Mouse (Mus musculus) gastrocnemius, adult 2 months (tissue): ENCODE measurements at regions not wholly inside any gene's neighbourhood (a gene's known extent, or its start where the extent isn't known, plus 50 kb on each side); places are given as distances from the start of the nearest gene placed in this dataset.

Source experiments
- DNase-seq: peaks from one replicate; pipeline ENCODE4 v3.0.0; 2022
- H3K27ac ChIP-seq: fragments of 200-600 bp; 2 replicates; pipeline ENCODE4 v1.8.1; 2022; ENCODE audit warnings: mild to moderate bottlenecking
- H3K4me3 ChIP-seq: fragments of 200-600 bp; 2 replicates; pipeline ENCODE4 v1.8.1; 2022; ENCODE audit warnings: mild to moderate bottlenecking, moderate library complexity
- CTCF ChIP-seq: fragments of 200-600 bp; IDR thresholded peaks from 2 replicates; pipeline ENCODE4 v1.8.1; 2022; ENCODE audit warnings: antibody characterized with exemption, mild to moderate bottlenecking, moderate library complexity
- intact Hi-C: fragments of 180-260 bp; cut with DNase I; formaldehyde crosslinking; loops from one replicate; pipeline ENCODE4 v1.15.1; 2025

DNA sequence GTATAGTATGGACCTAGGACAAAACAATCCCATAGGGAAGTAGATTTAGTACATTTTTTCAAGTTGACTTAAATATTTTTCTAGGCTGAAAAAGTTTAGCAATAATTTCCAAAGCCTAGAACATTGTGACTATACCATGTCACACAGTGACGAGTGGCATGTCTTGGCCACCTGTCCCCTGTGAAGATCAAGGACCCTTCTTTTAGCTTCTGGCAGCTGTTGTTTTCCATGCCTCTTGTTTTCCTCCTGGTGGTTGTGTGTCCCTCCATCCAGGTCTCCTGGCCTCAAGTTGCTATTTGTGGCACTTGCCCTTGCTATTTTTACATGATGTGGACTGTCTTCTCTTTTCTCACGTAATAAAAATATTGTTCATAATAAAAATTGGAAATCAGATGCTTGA is 427.2 kb upstream of the Mef2c start:
- TF ChIP-seq CTCF = peak; percentile 20; the same call in 1 of the 2 replicates
- H3K27ac ChIP-seq = peak overlapping the region; percentile 58; the same call in 1 of the 2 replicates
- peak; percentile 17 for DNase-seq
- intact Hi-C loops = no loop called here
- H3K4me3 ChIP-seq = no peak overlapping the region

DNA sequence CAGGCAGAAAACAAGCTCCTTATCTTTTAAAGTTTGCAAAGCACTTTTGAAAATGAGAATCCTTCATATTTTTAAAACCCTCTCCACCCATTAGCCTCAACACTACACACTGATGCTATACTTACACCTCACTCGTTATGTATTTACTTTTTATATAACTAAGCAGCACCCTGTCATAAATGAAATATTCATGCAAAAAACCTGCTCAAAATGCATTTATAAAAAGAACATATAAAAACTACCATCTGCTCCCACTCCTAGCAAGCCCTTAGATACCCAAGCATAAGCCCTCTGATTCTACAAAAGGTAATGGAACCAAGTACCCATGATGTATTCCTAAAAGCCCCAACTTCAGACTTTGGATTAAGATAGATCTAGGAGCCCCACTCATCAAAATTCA is 426.7 kb upstream of the Mef2c start:
- intact Hi-C loops = no loop called here

DNA sequence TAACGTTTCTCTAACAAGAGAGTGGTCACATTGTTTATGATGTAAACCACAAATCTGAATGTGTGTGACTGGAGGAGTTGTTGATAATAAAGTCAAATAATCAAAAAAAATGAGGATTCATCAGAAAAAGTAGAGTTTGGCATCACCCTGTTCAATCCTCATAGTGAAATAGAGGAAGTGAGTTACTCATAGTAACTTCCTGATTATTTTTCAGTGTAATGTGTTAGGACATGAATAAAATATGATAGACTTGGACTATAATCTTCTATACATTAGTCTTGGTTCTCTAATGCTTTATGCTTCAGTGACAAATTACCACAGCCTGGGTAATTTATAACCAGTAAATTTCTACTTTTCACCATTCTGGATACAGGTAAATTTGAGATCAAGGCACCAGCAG is 424.5 kb upstream of the Mef2c start:
- DNase-seq = no peak
- H3K27ac ChIP-seq = no peak overlapping the region
- no peak overlapping the region for H3K4me3 ChIP-seq
- no peak for TF ChIP-seq CTCF
- intact Hi-C loops = no loop called here

More for the DNA sequence above, 426.7 kb upstream of the Mef2c start:
- DNase-seq = no peak
- no peak for TF ChIP-seq CTCF
- H3K4me3 ChIP-seq = no peak overlapping the region
- H3K27ac ChIP-seq = peak overlapping the region; percentile 58

DNA sequence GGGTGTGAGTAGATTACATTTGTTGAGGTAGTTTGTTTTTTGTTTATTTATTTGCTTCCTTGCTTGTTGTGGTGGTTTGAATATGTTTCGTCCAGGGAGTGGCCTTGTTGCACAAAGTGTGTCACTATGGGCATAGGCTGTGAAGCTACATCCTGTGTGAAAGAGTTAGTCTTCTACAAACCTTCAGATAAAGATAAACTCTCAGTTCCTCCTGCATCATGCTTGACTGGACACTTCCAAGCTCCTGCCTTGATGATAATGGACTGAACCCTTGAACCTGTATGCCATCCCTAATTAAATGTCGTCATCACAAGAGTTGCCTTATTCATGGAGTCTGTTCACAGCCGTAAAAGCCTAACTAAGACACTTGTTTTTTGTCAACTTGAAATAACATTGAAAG is 418.9 kb upstream of the Mef2c start:
- no peak overlapping the region for H3K4me3 ChIP-seq
- DNase-seq = no peak
- intact Hi-C loops = no loop called here
- no peak overlapping the region for H3K27ac ChIP-seq
- TF ChIP-seq CTCF = no peak

DNA sequence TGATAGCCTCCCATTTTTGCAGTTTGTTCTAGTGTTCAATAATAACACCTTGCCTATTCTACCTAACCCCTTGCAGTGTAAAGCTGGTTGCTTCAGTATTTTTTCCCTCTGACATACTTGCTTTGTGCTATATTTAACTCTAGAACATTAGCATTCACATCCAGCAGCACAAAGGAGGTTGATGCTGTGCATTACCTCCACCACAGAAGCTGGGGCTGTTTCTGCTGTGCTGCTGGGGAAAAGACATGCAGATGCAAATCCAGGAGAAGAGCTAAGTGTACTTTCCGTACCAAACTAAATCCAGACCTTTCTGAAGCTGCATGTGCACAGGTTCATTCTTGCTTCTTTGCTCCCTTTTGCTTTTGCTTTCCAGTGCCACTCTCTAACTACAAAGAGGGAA is 403.9 kb upstream of the Mef2c start:
- no peak for DNase-seq
- Histone ChIP-seq H3K27ac (no peak overlapping the region), H3K4me3 (no peak overlapping the region)
- no peak for TF ChIP-seq CTCF
- intact Hi-C loops = no loop called here

DNA sequence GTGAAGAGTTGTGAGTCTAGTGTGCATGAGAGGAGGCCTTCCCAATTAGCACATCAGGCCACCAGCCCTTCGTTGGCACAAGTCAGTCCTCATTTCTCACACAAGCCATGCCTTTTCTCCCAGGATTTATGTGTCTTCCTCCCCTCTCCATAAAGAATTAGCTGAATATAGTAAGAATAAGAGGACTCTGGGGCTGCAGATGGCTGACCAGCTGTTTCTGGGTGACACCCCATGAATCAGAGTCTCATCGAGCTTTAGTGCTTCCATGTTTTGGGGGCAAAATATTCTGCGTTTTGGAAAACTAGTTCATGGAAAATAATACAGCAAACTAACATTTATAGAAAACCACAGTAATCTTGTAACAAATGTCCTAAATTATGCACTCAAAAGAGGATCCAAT is 393.2 kb upstream of the Mef2c start:
- no peak for TF ChIP-seq CTCF
- Histone ChIP-seq H3K27ac (no peak overlapping the region), H3K4me3 (no peak overlapping the region)
- intact Hi-C loops = no loop called here
- DNase-seq = no peak

DNA sequence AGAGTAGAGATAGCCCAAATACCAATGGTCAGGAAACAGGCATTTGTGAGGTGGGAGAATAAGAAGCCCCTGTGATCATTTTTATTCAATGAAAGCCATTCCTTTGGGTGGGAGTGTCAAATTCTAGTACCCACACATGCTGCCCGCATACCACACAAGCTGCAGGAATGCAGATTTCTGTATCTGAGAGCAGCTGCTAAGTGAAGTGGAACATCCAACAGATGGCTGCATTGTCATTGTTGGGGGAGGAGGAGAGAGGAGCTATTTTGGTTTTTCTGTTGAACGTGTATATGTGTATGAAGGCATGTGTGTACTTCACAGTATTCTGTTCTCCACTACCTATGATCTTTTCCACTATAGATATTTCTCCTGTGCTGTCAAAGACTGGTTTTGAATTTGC is 392.3 kb upstream of the Mef2c start:
- intact Hi-C loops = no loop called here
- TF ChIP-seq CTCF = no peak
- H3K27ac ChIP-seq = no peak overlapping the region
- no peak overlapping the region for H3K4me3 ChIP-seq
- no peak for DNase-seq

DNA sequence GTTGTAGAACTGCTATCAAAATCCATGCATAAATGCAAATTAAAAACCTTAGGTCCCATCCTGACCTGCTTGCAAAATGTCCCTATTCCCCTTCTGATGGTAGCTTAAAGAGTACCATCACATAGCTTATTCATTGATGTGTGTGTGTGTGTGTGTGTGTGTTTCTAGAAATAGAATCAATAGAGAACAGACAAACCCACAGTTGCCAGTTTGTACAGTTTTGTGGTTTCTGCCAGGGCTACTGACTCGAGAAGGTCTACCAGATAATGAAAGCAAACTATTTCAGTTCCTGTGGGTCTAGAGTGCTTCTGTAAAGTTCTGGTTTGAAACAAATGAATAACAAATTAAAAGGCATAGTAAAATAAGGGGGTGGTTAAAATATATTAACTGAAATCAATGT is 391.5 kb upstream of the Mef2c start:
- H3K27ac ChIP-seq = no peak overlapping the region
- intact Hi-C loops = no loop called here
- no peak for TF ChIP-seq CTCF
- no peak overlapping the region for H3K4me3 ChIP-seq
- no peak for DNase-seq

DNA sequence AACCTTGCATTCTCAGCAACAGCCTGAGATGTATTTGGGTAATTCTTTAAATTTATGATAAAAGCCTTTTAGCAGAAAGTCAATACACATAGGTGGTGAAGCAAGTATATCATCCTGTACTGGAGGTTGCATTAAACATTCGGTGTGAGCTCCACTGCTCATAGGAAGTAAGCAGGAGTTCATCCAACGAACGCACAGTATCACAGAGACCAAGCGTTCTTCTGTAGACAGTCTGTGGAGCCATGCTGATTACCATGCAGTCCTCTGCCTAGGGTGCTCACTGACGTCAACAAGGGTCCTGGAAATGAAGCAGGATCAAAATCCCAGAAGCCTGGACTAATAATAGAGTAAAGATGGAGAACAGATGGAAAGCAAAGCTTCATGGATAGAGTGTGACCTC is 391.1 kb upstream of the Mef2c start:
- TF ChIP-seq CTCF = no peak
- no peak overlapping the region for H3K27ac ChIP-seq
- intact Hi-C loops = no loop called here
- DNase-seq = no peak
- H3K4me3 ChIP-seq = no peak overlapping the region

DNA sequence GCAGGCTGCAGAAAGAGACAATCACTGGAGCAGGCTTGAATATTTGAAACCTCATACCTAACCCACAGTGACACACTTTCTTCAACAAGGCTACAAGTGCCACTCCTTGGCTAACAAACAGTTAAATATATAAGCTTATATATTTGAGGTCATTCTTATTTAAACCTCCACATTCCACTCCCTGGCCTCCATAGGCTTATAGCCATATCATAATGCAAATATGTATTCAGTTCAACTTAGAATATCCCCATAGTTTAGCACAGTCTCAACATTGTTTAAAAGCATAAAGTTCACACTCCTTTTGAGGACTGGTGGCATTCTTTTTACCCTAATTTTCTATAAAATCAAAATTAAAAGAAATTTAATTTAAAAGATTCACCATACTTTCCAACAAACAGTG is 390.0 kb upstream of the Mef2c start:
- DNase-seq = no peak
- H3K27ac ChIP-seq = no peak overlapping the region
- no peak for TF ChIP-seq CTCF
- H3K4me3 ChIP-seq = no peak overlapping the region
- intact Hi-C loops = no loop called here

DNA sequence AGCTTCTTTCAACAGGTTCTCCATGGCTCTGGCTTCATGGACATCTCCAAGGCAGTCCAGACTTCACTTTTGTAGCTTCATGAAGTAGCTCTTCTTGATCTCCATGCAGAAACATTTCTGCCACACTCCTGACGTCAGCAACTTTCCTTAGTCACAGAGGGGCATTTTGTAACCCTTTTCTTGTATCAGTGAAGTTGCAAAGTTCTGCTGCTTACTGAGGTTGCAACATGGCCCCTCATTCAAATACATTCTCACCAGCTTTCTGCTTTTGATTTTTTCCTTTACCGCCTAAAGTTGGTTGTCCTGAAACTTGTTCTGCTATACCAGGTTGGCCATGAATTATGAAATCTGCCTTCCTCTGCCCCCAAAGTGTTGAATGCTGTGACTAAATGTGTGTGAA is 389.4 kb upstream of the Mef2c start:
- intact Hi-C loops = no loop called here
- DNase-seq = no peak
- no peak overlapping the region for H3K27ac ChIP-seq
- no peak for TF ChIP-seq CTCF
- H3K4me3 ChIP-seq = no peak overlapping the region

DNA sequence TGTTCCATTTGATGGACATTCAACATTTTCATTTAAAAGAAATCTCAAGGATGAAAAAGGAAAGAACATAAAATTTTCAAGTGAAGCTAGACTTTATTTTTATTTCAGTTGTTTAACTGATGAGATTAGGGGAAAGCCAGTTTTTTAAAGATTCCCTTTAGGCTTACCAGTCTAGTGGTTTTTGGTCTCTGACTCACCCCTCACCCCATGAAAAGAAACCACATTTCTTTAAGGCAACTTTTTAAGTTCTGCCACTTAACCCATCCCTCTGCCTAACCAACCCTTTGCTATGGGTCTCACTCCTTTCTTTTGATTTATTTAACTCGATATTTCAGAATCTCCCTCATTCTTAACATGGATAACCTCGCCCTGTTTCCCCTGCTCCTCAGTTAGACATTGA is 388.1 kb upstream of the Mef2c start:
- no peak for DNase-seq
- TF ChIP-seq CTCF = no peak
- Histone ChIP-seq H3K27ac (no peak overlapping the region), H3K4me3 (no peak overlapping the region)
- intact Hi-C loops = no loop called here

DNA sequence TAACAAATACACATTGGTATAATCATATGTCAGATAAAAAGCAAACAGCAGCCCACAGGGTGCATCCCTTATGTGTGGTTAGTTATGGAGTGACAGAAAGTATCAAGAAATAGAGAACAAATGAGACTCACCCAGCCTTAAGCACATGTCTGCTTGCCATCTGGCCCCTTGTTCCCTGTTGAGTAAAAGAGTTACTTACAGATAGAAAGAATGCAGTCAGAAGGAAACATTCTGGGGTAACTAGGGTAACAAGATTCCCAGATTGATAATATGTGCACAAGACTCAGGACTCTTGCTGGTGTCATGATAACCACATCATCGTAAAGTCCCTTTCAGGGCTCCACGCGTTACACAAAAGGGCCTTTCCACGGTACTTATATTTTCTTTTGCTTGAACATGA is 383.5 kb upstream of the Mef2c start:
- H3K27ac ChIP-seq = no peak overlapping the region
- no peak overlapping the region for H3K4me3 ChIP-seq
- intact Hi-C loops = loop anchor here (10.0 kb wide), 1 partner anchor 84 kb away; no protein-coding TSS in a partner anchor
- DNase-seq = no peak
- no peak for TF ChIP-seq CTCF

DNA sequence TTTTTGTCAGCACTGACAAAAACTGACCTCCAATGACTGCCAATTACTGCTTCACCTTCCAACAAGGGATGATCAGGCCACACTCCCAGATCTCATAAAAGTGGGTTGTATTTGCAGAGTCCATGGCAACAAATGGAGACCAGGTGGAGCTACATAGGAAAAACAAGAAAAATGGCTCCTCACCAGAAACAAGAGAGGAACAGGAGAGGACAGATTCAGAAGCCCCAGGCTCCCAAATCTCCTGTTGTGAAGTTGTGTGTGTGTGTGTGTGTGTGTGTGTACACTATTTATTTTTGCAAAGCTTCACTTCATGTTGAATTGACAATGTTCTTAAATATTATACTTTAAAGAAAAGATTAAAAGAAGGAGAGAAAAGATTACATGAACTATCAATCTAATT is 380.2 kb upstream of the Mef2c start:
- H3K4me3 ChIP-seq = no peak overlapping the region
- H3K27ac ChIP-seq = peak overlapping the region; percentile 66; the same call in 1 of the 2 replicates
- no peak for TF ChIP-seq CTCF
- DNase-seq = no peak
- intact Hi-C loops = loop anchor here (10.0 kb wide), 1 partner anchor 81 kb away; no protein-coding TSS in a partner anchor

DNA sequence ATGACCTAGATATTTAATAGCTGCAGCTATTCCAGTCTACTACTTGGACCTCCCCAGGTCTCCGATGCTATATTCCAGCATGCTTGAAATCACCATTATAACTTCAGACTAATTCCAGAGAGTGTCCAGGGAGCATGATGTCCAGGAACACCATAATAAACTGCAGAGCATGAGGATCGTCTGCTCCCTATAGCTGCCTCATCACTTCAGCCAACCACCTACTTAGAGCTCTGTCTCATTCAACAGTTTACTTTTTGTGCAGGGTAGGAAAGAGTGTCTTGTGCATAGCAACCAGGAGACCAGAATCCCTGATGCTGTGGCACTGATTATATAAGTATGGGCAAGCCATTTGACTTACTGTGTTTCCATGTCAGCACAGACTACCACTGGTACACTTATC is 379.2 kb upstream of the Mef2c start:
- Histone ChIP-seq H3K4me3 (no peak overlapping the region), H3K27ac (peak overlapping the region; percentile 66)
- TF ChIP-seq CTCF = no peak
- intact Hi-C loops = loop anchor here (10.0 kb wide), 1 partner anchor 80 kb away; no protein-coding TSS in a partner anchor
- DNase-seq = peak; percentile 19
